Mouse (Mus musculus) heart, adult 9 months (tissue): ENCODE data around the gene Vmn2r49.
"Not testable (repeated sequence)": the region's sequence is repeated elsewhere in the genome, so short reads cannot be mapped to it uniquely, and the experiment has no call there.

Experiments
- DNase-seq, 2 experiments: peaks; one replicate each; pipeline ENCODE4 v3.0.0; 2022; ENCODE audit warnings: low spot score in 2 of 2

Vmn2r49 gene

GRCm38 (mm10) chr7:9992157-9992556, at the start of gene Vmn2r49:
TSS of gene Vmn2r49 (minus strand) at chr7:9992257.
- DNase-seq: not testable (repeated sequence)

DNA sequence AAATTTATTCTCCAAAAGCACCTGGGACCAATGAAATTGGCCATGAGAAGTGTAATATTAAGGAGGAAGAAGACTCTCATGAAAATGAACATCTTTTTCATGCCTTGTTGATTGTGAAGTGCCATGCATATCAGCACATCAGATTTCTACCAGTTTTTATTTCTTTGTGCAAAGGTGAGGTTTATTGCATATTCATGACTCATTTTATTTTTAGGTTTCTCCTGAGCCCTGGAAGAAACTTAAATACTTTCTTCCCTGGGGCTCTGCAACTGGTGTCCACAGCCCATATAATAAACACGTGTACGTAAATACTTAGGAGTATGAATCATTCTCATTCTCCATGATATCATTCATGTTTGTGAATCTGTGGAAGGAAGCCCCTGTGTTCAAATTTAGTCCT, 38.6 kb downstream of the Vmn2r49 start, which contains the start of gene Vmn2r48:
TSS of gene Vmn2r48 (minus strand) at position 101 of the 400 bp plus-strand sequence.
- DNase-seq: not testable (repeated sequence)
